Comparison of ENCODE assay signal across 8 mouse cellular contexts in the genomic region with DNA sequence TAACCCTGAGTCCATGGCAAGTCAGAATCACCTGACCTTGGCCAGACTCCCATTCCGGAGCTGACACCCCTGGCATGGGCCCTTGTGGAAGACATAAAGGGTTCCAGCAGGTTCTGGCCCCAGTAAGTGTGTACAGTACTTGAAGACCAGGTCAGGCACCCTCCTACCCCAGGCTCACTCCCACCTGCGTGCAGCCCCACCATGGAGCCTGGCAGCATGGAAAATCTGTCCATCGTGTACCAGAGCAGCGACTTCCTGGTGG. TPM values are rescaled to one million over a fixed set of nuclear protein-coding genes. Genes with fewer than 3 reads are reported as not detected.
A peak's percentile ranks its signal among the peaks of the same experiment; 100 is the strongest.
DNase-seq lines count a peak whose midpoint lies in the region; ATAC-seq and TF ChIP-seq lines count a peak whose summit lies in the region.

No protein-coding gene starts in this region.

- 22% methylated on average over 4 of the region's 4 CpGs for WGBS in heart, embryonic 10.5 days
- WGBS in forebrain, embryonic 12.5 days = 27% methylated on average over 4 of the region's 4 CpGs
- 16% methylated on average over 4 of the region's 4 CpGs for WGBS in liver, embryonic 13.5 days (ENCODE audit: insufficient replicate concordance)

- peak overlapping the region; percentile 85 for H3K9ac ChIP-seq in CH12.LX (ENCODE audit: insufficient read depth, low read depth)
- H3K9ac ChIP-seq in forebrain, embryonic 12.5 days = peak overlapping the region; percentile 82
- peak overlapping the region; percentile 74 for H3K9ac ChIP-seq in liver, embryonic 13.5 days

- H3K4me1 ChIP-seq in heart, embryonic 10.5 days = peaks cover 34% of the 10 kb centered on the region
- peaks cover 9 to 28% of the 10 kb centered on the region in 2 experiments for H3K4me1 ChIP-seq in CH12.LX (ENCODE audit: control insufficient read depth in 1 of 2, insufficient read depth in 2 of 2)
- H3K4me1 ChIP-seq in forebrain, embryonic 12.5 days = peaks cover 33% of the 10 kb centered on the region
- peaks cover 43% of the 10 kb centered on the region for H3K4me1 ChIP-seq in liver, embryonic 13.5 days (replicated peaks)

- in situ Hi-C loops in CH12.LX (cut with MboI; ENCODE audit: low pct_ligation_motif_present, low pct_unique_long_range_greater_than_20kb, low sequenced_read_pairs) = no loop called here

- peaks cover 35% of the 10 kb centered on the region for H3K36me3 ChIP-seq in heart, embryonic 10.5 days
- H3K36me3 ChIP-seq in CH12.LX (replicated peaks in 1 of 2; ENCODE audit: control insufficient read depth in 1 of 2, insufficient read depth in 1 of 2, low read length in 1 of 2) = peaks cover 23 to 64% of the 10 kb centered on the region in 2 experiments
- H3K36me3 ChIP-seq in forebrain, embryonic 12.5 days (replicated peaks) = peaks cover 36% of the 10 kb centered on the region
- H3K36me3 ChIP-seq in liver, embryonic 13.5 days = peaks cover 30% of the 10 kb centered on the region

- no peak for TF ChIP-seq CTCF in CH12.LX (conservative IDR thresholded peaks at IDR 0.05 in 1 of 2, IDR thresholded peaks at IDR 0.05 in 1 of 2; ENCODE audit: low read depth in 2 of 2, low read length in 2 of 2)

- no peak for TF ChIP-seq RAD21 in CH12.LX (IDR thresholded peaks at IDR 0.05; ENCODE audit: low read depth, low read length)

- H3K9me3 ChIP-seq in heart, embryonic 10.5 days = no peaks in the 10 kb centered on the region
- no peaks in the 10 kb centered on the region for H3K9me3 ChIP-seq in CH12.LX (replicated peaks; ENCODE audit: low read length)
- no peaks in the 10 kb centered on the region for H3K9me3 ChIP-seq in forebrain, embryonic 12.5 days
- no peaks in the 10 kb centered on the region for H3K9me3 ChIP-seq in liver, embryonic 13.5 days (replicated peaks)

- no peak for TF ChIP-seq POLR2A in CH12.LX (IDR thresholded peaks at IDR 0.05; ENCODE audit: low read depth, low read length)

- H3K4me3 ChIP-seq in heart, embryonic 10.5 days = peak overlapping the region; percentile 74
- peak overlapping the region; percentile 78 to 98 (median 83) for H3K4me3 ChIP-seq in CH12.LX (replicated peaks in 1 of 3; ENCODE audit: low read depth in 2 of 3, low read length in 2 of 3, poor library complexity in 1 of 3)
- H3K4me3 ChIP-seq in forebrain, embryonic 12.5 days (replicated peaks) = peak overlapping the region; percentile 59
- peak overlapping the region; percentile 79 for H3K4me3 ChIP-seq in liver, embryonic 13.5 days (replicated peaks)

- dilution Hi-C loops in CH12.LX (cut with MboI; ENCODE audit: extremely low pct_ligation_motif_present, extremely low pct_unique_long_range_greater_than_20kb, low sequenced_read_pairs) = no loop called here

- no peak for DNase-seq in heart, embryonic 10.5 days (ENCODE audit: low spot score)
- no peak for DNase-seq in heart, adult 11 months
- no peak for DNase-seq in CH12.LX (ENCODE audit: extremely low read depth)
- no peak for DNase-seq in liver, embryonic 13.5 days
- DNase-seq in right cerebral cortex, adult 2 months (ENCODE audit: low spot score in 2 of 2) = no peak
- DNase-seq in embryo, embryonic 10.5 days (ENCODE audit: low spot score) = no peak
- no peak for DNase-seq in right cerebral cortex, postnatal 4 days

- peak overlapping the region; percentile 84 for H3K4me2 ChIP-seq in CH12.LX (ENCODE audit: insufficient read depth, low read depth, poor library complexity, severe bottlenecking)
- H3K4me2 ChIP-seq in forebrain, embryonic 12.5 days = peak overlapping the region; percentile 93
- H3K4me2 ChIP-seq in liver, embryonic 13.5 days = peak overlapping the region; percentile 74

- peak overlapping the region; percentile 88 for H3K27ac ChIP-seq in heart, embryonic 10.5 days
- no peak overlapping the region for H3K27ac ChIP-seq in CH12.LX (ENCODE audit: insufficient read depth, low read depth)
- peak overlapping the region; percentile 42; the same call in 1 of the 2 replicates for H3K27ac ChIP-seq in forebrain, embryonic 12.5 days
- peak overlapping the region; percentile 11; the same call in 1 of the 2 replicates for H3K27ac ChIP-seq in liver, embryonic 13.5 days

- no peak; the same call in 1 of the 2 replicates for ATAC-seq in forebrain, embryonic 12.5 days (ENCODE audit: low FRiP score)
- ATAC-seq in liver, embryonic 13.5 days (ENCODE audit: low read depth) = no peak

- TF ChIP-seq EP300 in CH12.LX (IDR thresholded peaks at IDR 0.05; ENCODE audit: low read length) = no peak

- no peaks in the 10 kb centered on the region for H3K27me3 ChIP-seq in heart, embryonic 10.5 days (ENCODE audit: insufficient read depth, poor library complexity, severe bottlenecking)
- no peaks in the 10 kb centered on the region for H3K27me3 ChIP-seq in CH12.LX (replicated peaks)
- no peaks in the 10 kb centered on the region for H3K27me3 ChIP-seq in forebrain, embryonic 12.5 days
- no peaks in the 10 kb centered on the region for H3K27me3 ChIP-seq in liver, embryonic 13.5 days

- no peaks in the 10 kb centered on the region; the same call in 1 of the 2 replicates for H3K79me2 ChIP-seq in CH12.LX (replicated peaks; ENCODE audit: control insufficient read depth, extremely low read depth, insufficient read depth, poor library complexity, severe bottlenecking)

TF ChIP-seq in CH12.LX, 34 proteins besides CTCF, POLR2A, EP300 and RAD21:
- TF ChIP-seq JUND (conservative IDR thresholded peaks at IDR 0.05; ENCODE audit: low read depth, low read length) = no peak
- no peak for TF ChIP-seq SMC3 (IDR thresholded peaks at IDR 0.05; ENCODE audit: low read depth, low read length)
- peak; percentile 24; the same call in 1 of the 2 replicates for TF ChIP-seq ELF1 (IDR thresholded peaks at IDR 0.05; ENCODE audit: low read depth, low read length)

RNA-seq across cellular contexts. Expression of a gene that starts 0.5 kb away (rescaled TPM):
- 18.1 and 19.8 TPM in 2 replicates for polyA plus RNA-seq in heart, embryonic 10.5 days (2016; fragmentation: Nextera tagmentation; extraction: Ambion mirVana)
- 5.8 and 7.2 TPM in 2 replicates for total RNA-seq in CH12.LX (2012; rRNA removed)
- total RNA-seq in CH12.LX (2014; rRNA removed) = 4.4 and 5.6 TPM in 2 replicates
- polyA plus RNA-seq in CH12.LX (2012; ENCODE audit: insufficient read length, low read depth) = 11.7 and 13.8 TPM in 2 replicates
- polyA plus RNA-seq in forebrain, embryonic 12.5 days (2016; fragmentation: Nextera tagmentation; extraction: Ambion mirVana) = 18.0 and 19.6 TPM in 2 replicates
- polyA plus RNA-seq in liver, embryonic 13.5 days (2015; fragmentation: Nextera tagmentation; extraction: Ambion mirVana) = 7.6 and 8.4 TPM in 2 replicates

RNA-seq across cellular contexts. Expression of a gene that starts 0.7 kb away (rescaled TPM):
- 34.5 and 46.4 TPM in 2 replicates for polyA plus RNA-seq in heart, embryonic 10.5 days (2016; fragmentation: Nextera tagmentation; extraction: Ambion mirVana)
- 24.8 and 34.5 TPM in 2 replicates for total RNA-seq in CH12.LX (2012; rRNA removed)
- total RNA-seq in CH12.LX (2014; rRNA removed) = 11.9 and 14.5 TPM in 2 replicates
- polyA plus RNA-seq in CH12.LX (2012; ENCODE audit: insufficient read length, low read depth) = 38.2 and 49.9 TPM in 2 replicates
- polyA plus RNA-seq in forebrain, embryonic 12.5 days (2016; fragmentation: Nextera tagmentation; extraction: Ambion mirVana) = 39.6 and 41.8 TPM in 2 replicates
- polyA plus RNA-seq in liver, embryonic 13.5 days (2015; fragmentation: Nextera tagmentation; extraction: Ambion mirVana) = 24.8 and 25.4 TPM in 2 replicates

RNA-seq across cellular contexts. Expression of a gene that starts 7.9 kb away (rescaled TPM):
- polyA plus RNA-seq in heart, embryonic 10.5 days (2016; fragmentation: Nextera tagmentation; extraction: Ambion mirVana) = not detected in 2 replicates
- not detected in 2 replicates for total RNA-seq in CH12.LX (2012; rRNA removed)
- total RNA-seq in CH12.LX (2014; rRNA removed) = not detected in 2 replicates
- polyA plus RNA-seq in CH12.LX (2012; ENCODE audit: insufficient read length, low read depth) = not detected in 2 replicates
- polyA plus RNA-seq in forebrain, embryonic 12.5 days (2016; fragmentation: Nextera tagmentation; extraction: Ambion mirVana) = 0.18 TPM in 1 of 2 replicates, not detected in the other
- polyA plus RNA-seq in liver, embryonic 13.5 days (2015; fragmentation: Nextera tagmentation; extraction: Ambion mirVana) = not detected in 2 replicates

RNA-seq across cellular contexts. Expression of a gene that starts 11.0 kb away (rescaled TPM):
- 2.2 and 4.6 TPM in 2 replicates for polyA plus RNA-seq in heart, embryonic 10.5 days (2016; fragmentation: Nextera tagmentation; extraction: Ambion mirVana)
- total RNA-seq in CH12.LX (2012; rRNA removed) (2.9 and 3.4 TPM in 2 replicates), CH12.LX (2014; rRNA removed) (not detected in 2 replicates)
- 1.3 and 1.9 TPM in 2 replicates for polyA plus RNA-seq in CH12.LX (2012; ENCODE audit: insufficient read length, low read depth)
- 1.7 and 1.9 TPM in 2 replicates for polyA plus RNA-seq in forebrain, embryonic 12.5 days (2016; fragmentation: Nextera tagmentation; extraction: Ambion mirVana)
- polyA plus RNA-seq in liver, embryonic 13.5 days (2015; fragmentation: Nextera tagmentation; extraction: Ambion mirVana) = 0.25 and 0.51 TPM in 2 replicates

RNA-seq across cellular contexts. Expression of a gene that starts 26.2 kb away (rescaled TPM):
- polyA plus RNA-seq in heart, embryonic 10.5 days (2016; fragmentation: Nextera tagmentation; extraction: Ambion mirVana) = 0.98 and 2.8 TPM in 2 replicates
- not detected in 2 replicates for total RNA-seq in CH12.LX (2012; rRNA removed)
- total RNA-seq in CH12.LX (2014; rRNA removed) = not detected in 2 replicates
- polyA plus RNA-seq in CH12.LX (2012; ENCODE audit: insufficient read length, low read depth) = not detected in 2 replicates
- 0.28 and 0.50 TPM in 2 replicates for polyA plus RNA-seq in forebrain, embryonic 12.5 days (2016; fragmentation: Nextera tagmentation; extraction: Ambion mirVana)
- 0.81 and 1.2 TPM in 2 replicates for polyA plus RNA-seq in liver, embryonic 13.5 days (2015; fragmentation: Nextera tagmentation; extraction: Ambion mirVana)
